Mouse (Mus musculus) stomach, embryonic 14.5 days (tissue): ENCODE measurements around the gene S100a7a. TPM values are rescaled to one million over a fixed set of nuclear protein-coding genes. Genes with fewer than 3 reads are reported as not detected.
A peak's percentile ranks its signal among the peaks of the same experiment; 100 is the strongest.

Source experiments
- ATAC-seq: fragments of 200-750 bp; cut with Nextera tagmentation; 2 replicates; pipeline ENCODE4 v1.8.0; 2017; ENCODE audit warnings: low read depth, moderate TSS enrichment; ENCODE audit not compliant: insufficient number of reproducible peaks, insufficient read depth, low FRiP score
- H3K27ac ChIP-seq: fragments of 300-500 bp; sonication (generic); 2 replicates; pipeline ENCODE4 v1.5.1; 2014; ENCODE audit warnings: mild to moderate bottlenecking, low read length, moderate library complexity, mixed read lengths
- H3K27me3 ChIP-seq: fragments of 300-500 bp; sonication (generic); 2 replicates; pipeline ENCODE4 v1.6.1; 2014; ENCODE audit warnings: low read length, control low read depth, mixed read lengths; ENCODE audit not compliant: control insufficient read depth, insufficient read depth
- H3K36me3 ChIP-seq: fragments of 300-500 bp; sonication (generic); 2 replicates; pipeline ENCODE4 v1.6.1; 2014; ENCODE audit warnings: mild to moderate bottlenecking, control low read depth, low read length, moderate library complexity, mixed read lengths; ENCODE audit not compliant: control insufficient read depth, insufficient read depth
- H3K4me1 ChIP-seq: fragments of 300-500 bp; sonication (generic); 2 replicates; pipeline ENCODE4 v1.6.1; 2014; ENCODE audit warnings: low read length, control low read depth, mixed read lengths; ENCODE audit not compliant: control insufficient read depth, insufficient read depth
- H3K4me2 ChIP-seq: fragments of 300-500 bp; sonication (generic); replicated peaks from 2 replicates; pipeline ENCODE4 v1.6.1; 2014; ENCODE audit warnings: low read depth, low read length, control low read depth
- H3K4me3 ChIP-seq: fragments of 300-500 bp; sonication (generic); 2 replicates; pipeline ENCODE4 v1.5.1; 2014; ENCODE audit warnings: low read depth, low read length, control low read depth
- H3K9ac ChIP-seq: fragments of 300-500 bp; sonication (generic); replicated peaks from 2 replicates; pipeline ENCODE4 v1.6.1; 2014; ENCODE audit warnings: low read depth, mild to moderate bottlenecking, control low read depth, low read length, moderate library complexity, mixed read lengths
- H3K9me3 ChIP-seq: fragments of 300-500 bp; sonication (generic); 2 replicates; pipeline ENCODE4 v1.6.1; 2016; ENCODE audit warnings: low read depth, low read length, control low read depth; ENCODE audit not compliant: control insufficient read depth
- WGBS: fragments of 180-500 bp; shearing (Covaris S2); extraction: QIAGEN DNeasy Blood & Tissue Kit; methylation state at CpG from one replicate; pipeline ENCODE4 v1.1.7; 2014; 5-methylcytosine and 5-hydroxymethylcytosine counted together
- polyA plus RNA-seq: library from polyadenylated mRNA; unstranded; fragments of >200 nt; fragmentation: Nextera tagmentation; extraction: Ambion mirVana; gene quantifications from 2 replicates; pipeline ENCODE4 v1.2.1, GENCODE M21; 2014

Gene S100a7a
- polyA plus RNA-seq, 1 experiment from 2014 or later: not detected

GRCm38 (mm10) chr3:90638511-90639275, 15.1 kb upstream of the S100a7a start:
- no peaks in the 10 kb centered on the region for H3K36me3 ChIP-seq
- no peaks in the 10 kb centered on the region for H3K4me1 ChIP-seq
- ATAC-seq: no peak
- no peak overlapping the region for H3K4me2 ChIP-seq
- H3K27ac ChIP-seq: no peak overlapping the region
- WGBS: 62% methylated on average over 1 of the region's 1 CpGs
- H3K9me3 ChIP-seq: no peaks in the 10 kb centered on the region
- H3K9ac ChIP-seq: no peak overlapping the region
- H3K4me3 ChIP-seq: no peak overlapping the region
- no peaks in the 10 kb centered on the region for H3K27me3 ChIP-seq

- Histone ChIP-seq H3K27ac (no peak overlapping the region), H3K4me1 (no peaks in the 10 kb centered on the region), H3K27me3 (no peaks in the 10 kb centered on the region), H3K9me3 (no peaks in the 10 kb centered on the region), H3K9ac (no peak overlapping the region), H3K36me3 (no peaks in the 10 kb centered on the region), H3K4me3 (no peak overlapping the region), H3K4me2 (no peak overlapping the region)
- WGBS: 50% methylated on average over 7 of the region's 7 CpGs
- ATAC-seq: no peak
These were observed 14.2 kb upstream of the S100a7a start for GRCm38 (mm10) chr3:90639511-90640154.

GRCm38 (mm10) chr3:90640981-90641380, 12.8 kb upstream of the S100a7a start:
- H3K9ac ChIP-seq: no peak overlapping the region
- no peaks in the 10 kb centered on the region for H3K36me3 ChIP-seq
- H3K4me3 ChIP-seq: no peak overlapping the region
- WGBS: 82% methylated on average over 7 of the region's 7 CpGs
- no peaks in the 10 kb centered on the region for H3K4me1 ChIP-seq
- no peaks in the 10 kb centered on the region for H3K9me3 ChIP-seq
- no peak overlapping the region for H3K27ac ChIP-seq
- no peaks in the 10 kb centered on the region for H3K27me3 ChIP-seq
- H3K4me2 ChIP-seq: no peak overlapping the region
- no peak for ATAC-seq

GRCm38 (mm10) chr3:90644220-90644619, 9.6 kb upstream of the S100a7a start:
- no peaks in the 10 kb centered on the region for H3K27me3 ChIP-seq
- no peak overlapping the region for H3K9ac ChIP-seq
- H3K4me1 ChIP-seq: no peaks in the 10 kb centered on the region
- no peaks in the 10 kb centered on the region for H3K36me3 ChIP-seq
- H3K4me3 ChIP-seq: no peak overlapping the region
- no peak for ATAC-seq
- no peak overlapping the region for H3K4me2 ChIP-seq
- H3K9me3 ChIP-seq: no peaks in the 10 kb centered on the region
- 54% methylated on average over 3 of the region's 3 CpGs for WGBS
- no peak overlapping the region for H3K27ac ChIP-seq

GRCm38 (mm10) chr3:90647291-90647690, 6.5 kb upstream of the S100a7a start:
- no peak overlapping the region for H3K9ac ChIP-seq
- no peak overlapping the region for H3K4me3 ChIP-seq
- H3K4me1 ChIP-seq: no peaks in the 10 kb centered on the region
- no peaks in the 10 kb centered on the region for H3K27me3 ChIP-seq
- ATAC-seq: no peak
- H3K27ac ChIP-seq: no peak overlapping the region
- H3K9me3 ChIP-seq: no peaks in the 10 kb centered on the region
- H3K4me2 ChIP-seq: no peak overlapping the region
- 86% methylated on average over 1 of the region's 1 CpGs for WGBS
- no peaks in the 10 kb centered on the region for H3K36me3 ChIP-seq

GRCm38 (mm10) chr3:90648981-90649380, 4.8 kb upstream of the S100a7a start:
- Histone ChIP-seq H3K4me2 (no peak overlapping the region), H3K27me3 (no peaks in the 10 kb centered on the region), H3K4me3 (no peak overlapping the region), H3K4me1 (no peaks in the 10 kb centered on the region), H3K27ac (no peak overlapping the region), H3K9me3 (no peaks in the 10 kb centered on the region), H3K36me3 (no peaks in the 10 kb centered on the region), H3K9ac (no peak overlapping the region)
- ATAC-seq: no peak

GRCm38 (mm10) chr3:90649832-90650231, 4.0 kb upstream of the S100a7a start:
- Histone ChIP-seq H3K27ac (no peak overlapping the region), H3K4me2 (no peak overlapping the region), H3K36me3 (no peaks in the 10 kb centered on the region), H3K27me3 (no peaks in the 10 kb centered on the region), H3K9ac (no peak overlapping the region), H3K4me1 (no peaks in the 10 kb centered on the region), H3K4me3 (no peak overlapping the region), H3K9me3 (no peaks in the 10 kb centered on the region)
- WGBS: 88% methylated on average over 2 of the region's 2 CpGs
- ATAC-seq: no peak

- H3K27me3 ChIP-seq: no peaks in the 10 kb centered on the region
- H3K4me3 ChIP-seq: no peak overlapping the region
- H3K9me3 ChIP-seq: no peaks in the 10 kb centered on the region
- H3K4me2 ChIP-seq: no peak overlapping the region
- no peaks in the 10 kb centered on the region for H3K4me1 ChIP-seq
- no peak overlapping the region for H3K9ac ChIP-seq
- 38% methylated on average over 5 of the region's 5 CpGs for WGBS
- peak; percentile 80; the same call in 1 of the 2 replicates for ATAC-seq
- H3K36me3 ChIP-seq: no peaks in the 10 kb centered on the region
- no peak overlapping the region for H3K27ac ChIP-seq
These were observed 824 bp upstream of the S100a7a start for GRCm38 (mm10) chr3:90652878-90653508.
